Mouse (Mus musculus): ENCODE data around the gene Lamb1.

- TF ChIP-seq CEBPB (IDR thresholded peaks at IDR 0.05; ENCODE audit: low read depth): no peak
- TF ChIP-seq MYOD1 (IDR thresholded peaks at IDR 0.05; ENCODE audit: control insufficient read depth, insufficient read length, low read depth): no peak
- TF ChIP-seq CTCF (IDR thresholded peaks at IDR 0.05; ENCODE audit: control insufficient read depth, insufficient read depth, insufficient read length): no peak
- no peak for TF ChIP-seq USF1 (IDR thresholded peaks at IDR 0.05; ENCODE audit: low read depth)
- no peak for TF ChIP-seq MAX (IDR thresholded peaks at IDR 0.05)
- no peak for TF ChIP-seq MYOG (IDR thresholded peaks at IDR 0.05; ENCODE audit: control insufficient read depth, extremely low read depth, insufficient read length)
- TF ChIP-seq FOSL1 (IDR thresholded peaks at IDR 0.05; ENCODE audit: insufficient read depth, low read length, poor library complexity, severe bottlenecking): no peak
Measured at GRCm38 (mm10) chr12:31265005-31265721, at the start of gene Lamb1.

All from C2C12 (cell line).